Mouse (Mus musculus): ENCODE results near the gene Pdcd4. TPM values are rescaled to one million over a fixed set of nuclear protein-coding genes. Genes with fewer than 3 reads are reported as not detected.

Pdcd4 gene
- total and polyA plus RNA-seq, 2 experiments from 2014 or later, result 4.2 to 28.6 TPM

GRCm38 (mm10) chr19:53857962-53858361, 34.1 kb upstream of the Pdcd4 start:
- H3K4me1 ChIP-seq (ENCODE audit: control insufficient read depth, insufficient read depth), result no peaks in the 10 kb centered on the region; the same call in 1 of the 2 replicates
- H3K27ac ChIP-seq (ENCODE audit: low read depth), result no peak overlapping the region
- no peaks in the 10 kb centered on the region for H3K27me3 ChIP-seq (ENCODE audit: control insufficient read depth, insufficient read depth, low read length)
- no peak overlapping the region for H3K4me3 ChIP-seq (ENCODE audit: low read depth, low read length)
- WGBS, result 75% methylated on average over 6 of the region's 6 CpGs
- H3K36me3 ChIP-seq (replicated peaks; ENCODE audit: control insufficient read depth, insufficient read depth, low read length), result peaks cover 61% of the 10 kb centered on the region
- ATAC-seq (ENCODE audit: insufficient read depth, low read depth) (no peak), DNase-seq (ENCODE audit: low spot score) (no peak)
- H3K9me3 ChIP-seq (replicated peaks; ENCODE audit: control insufficient read depth, low read length), result no peaks in the 10 kb centered on the region
- TF ChIP-seq CTCF (IDR thresholded peaks at IDR 0.05; ENCODE audit: low read depth) (no peak), EP300 (IDR thresholded peaks at IDR 0.05; ENCODE audit: low read depth) (no peak)
- H3K4me2 ChIP-seq (ENCODE audit: low read depth, low read length), result no peak overlapping the region
- H3K9ac ChIP-seq (replicated peaks; ENCODE audit: low read depth, low read length), result no peak overlapping the region

GRCm38 (mm10) chr19:53859149-53859548, 32.9 kb upstream of the Pdcd4 start:
- no peak overlapping the region for H3K27ac ChIP-seq (ENCODE audit: low read depth)
- no peaks in the 10 kb centered on the region for H3K9me3 ChIP-seq (replicated peaks; ENCODE audit: control insufficient read depth, low read length)
- WGBS, result 63% methylated on average over 9 of the region's 9 CpGs
- TF ChIP-seq EP300 (IDR thresholded peaks at IDR 0.05; ENCODE audit: low read depth) (no peak), CTCF (IDR thresholded peaks at IDR 0.05; ENCODE audit: low read depth) (no peak)
- no peak overlapping the region for H3K9ac ChIP-seq (replicated peaks; ENCODE audit: low read depth, low read length)
- ATAC-seq (ENCODE audit: insufficient read depth, low read depth), result no peak
- peaks cover 61% of the 10 kb centered on the region for H3K36me3 ChIP-seq (replicated peaks; ENCODE audit: control insufficient read depth, insufficient read depth, low read length)
- no peak for DNase-seq (ENCODE audit: low spot score)
- no peaks in the 10 kb centered on the region for H3K27me3 ChIP-seq (ENCODE audit: control insufficient read depth, insufficient read depth, low read length)
- H3K4me3 ChIP-seq (ENCODE audit: low read depth, low read length), result no peak overlapping the region
- no peaks in the 10 kb centered on the region; the same call in 1 of the 2 replicates for H3K4me1 ChIP-seq (ENCODE audit: control insufficient read depth, insufficient read depth)
- no peak overlapping the region for H3K4me2 ChIP-seq (ENCODE audit: low read depth, low read length)

DNA sequence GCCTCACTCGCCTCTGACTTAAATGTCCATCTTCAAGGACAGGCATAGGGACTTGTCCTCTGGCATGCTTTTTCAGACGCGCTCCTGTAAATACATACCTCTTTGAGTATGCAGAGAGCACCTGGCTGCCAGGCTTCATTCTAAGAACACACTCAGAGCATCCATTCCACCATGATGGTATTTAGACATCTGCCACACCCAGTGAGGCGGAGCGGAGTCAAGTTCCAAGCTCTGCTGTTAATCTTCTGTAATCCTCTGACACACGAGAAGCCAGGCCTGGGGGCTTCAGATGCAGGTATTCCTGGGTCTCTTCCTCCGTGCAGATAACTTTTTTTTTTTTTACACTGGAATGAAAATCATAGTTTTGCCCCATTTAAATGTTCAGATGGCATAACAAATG, 32.4 kb upstream of the Pdcd4 start:
- Histone ChIP-seq H3K9me3 (replicated peaks; ENCODE audit: control insufficient read depth, low read length) (no peaks in the 10 kb centered on the region), H3K27me3 (ENCODE audit: control insufficient read depth, insufficient read depth, low read length) (no peaks in the 10 kb centered on the region), H3K4me1 (ENCODE audit: control insufficient read depth, insufficient read depth) (no peaks in the 10 kb centered on the region; the same call in 1 of the 2 replicates), H3K4me2 (ENCODE audit: low read depth, low read length) (no peak overlapping the region), H3K36me3 (replicated peaks; ENCODE audit: control insufficient read depth, insufficient read depth, low read length) (peaks cover 61% of the 10 kb centered on the region), H3K4me3 (ENCODE audit: low read depth, low read length) (no peak overlapping the region), H3K27ac (ENCODE audit: low read depth) (no peak overlapping the region), H3K9ac (replicated peaks; ENCODE audit: low read depth, low read length) (no peak overlapping the region)
- WGBS, result 76% methylated on average over 7 of the region's 7 CpGs
- no peak for DNase-seq (ENCODE audit: low spot score)
- no peak for ATAC-seq (ENCODE audit: insufficient read depth, low read depth)
- no peak for TF ChIP-seq EP300 (IDR thresholded peaks at IDR 0.05; ENCODE audit: low read depth)
- no peak for TF ChIP-seq CTCF (IDR thresholded peaks at IDR 0.05; ENCODE audit: low read depth)

DNA sequence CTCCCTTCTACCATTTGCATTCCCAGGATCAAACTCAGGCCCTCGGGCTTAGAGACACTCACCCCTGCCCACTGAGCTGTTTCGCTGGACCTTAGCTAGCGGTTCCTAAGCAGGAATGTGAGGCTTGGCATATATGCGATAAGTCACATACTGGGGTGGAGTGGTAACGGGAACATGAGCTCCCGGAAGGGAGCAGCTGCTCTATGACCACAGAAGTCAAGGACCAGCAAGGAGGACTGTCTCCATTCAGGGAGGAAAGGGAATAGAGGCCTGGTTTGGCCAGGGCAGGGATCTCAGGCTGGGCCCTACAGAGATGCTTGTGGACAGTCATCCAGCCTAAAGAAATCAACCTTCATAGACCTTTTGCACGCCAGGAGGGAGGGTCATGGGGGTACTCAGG, 30.7 kb upstream of the Pdcd4 start:
- no peak for DNase-seq (ENCODE audit: low spot score)
- Histone ChIP-seq H3K4me3 (ENCODE audit: low read depth, low read length) (no peak overlapping the region), H3K4me1 (ENCODE audit: control insufficient read depth, insufficient read depth) (no peaks in the 10 kb centered on the region; the same call in 1 of the 2 replicates), H3K9me3 (replicated peaks; ENCODE audit: control insufficient read depth, low read length) (no peaks in the 10 kb centered on the region), H3K27me3 (ENCODE audit: control insufficient read depth, insufficient read depth, low read length) (no peaks in the 10 kb centered on the region), H3K36me3 (replicated peaks; ENCODE audit: control insufficient read depth, insufficient read depth, low read length) (peaks cover 65% of the 10 kb centered on the region), H3K27ac (ENCODE audit: low read depth) (0 out of 2 replicates have a peak overlapping the region, but pooled peaks have one; percentile 6), H3K4me2 (ENCODE audit: low read depth, low read length) (no peak overlapping the region), H3K9ac (replicated peaks; ENCODE audit: low read depth, low read length) (no peak overlapping the region)
- TF ChIP-seq EP300 (IDR thresholded peaks at IDR 0.05; ENCODE audit: low read depth), result no peak
- no peak for TF ChIP-seq CTCF (IDR thresholded peaks at IDR 0.05; ENCODE audit: low read depth)
- WGBS, result 62% methylated on average over 7 of the region's 7 CpGs
- 0 out of 2 replicates have a peak, but pooled peaks have one; percentile 8 for ATAC-seq (ENCODE audit: insufficient read depth, low read depth)

DNA sequence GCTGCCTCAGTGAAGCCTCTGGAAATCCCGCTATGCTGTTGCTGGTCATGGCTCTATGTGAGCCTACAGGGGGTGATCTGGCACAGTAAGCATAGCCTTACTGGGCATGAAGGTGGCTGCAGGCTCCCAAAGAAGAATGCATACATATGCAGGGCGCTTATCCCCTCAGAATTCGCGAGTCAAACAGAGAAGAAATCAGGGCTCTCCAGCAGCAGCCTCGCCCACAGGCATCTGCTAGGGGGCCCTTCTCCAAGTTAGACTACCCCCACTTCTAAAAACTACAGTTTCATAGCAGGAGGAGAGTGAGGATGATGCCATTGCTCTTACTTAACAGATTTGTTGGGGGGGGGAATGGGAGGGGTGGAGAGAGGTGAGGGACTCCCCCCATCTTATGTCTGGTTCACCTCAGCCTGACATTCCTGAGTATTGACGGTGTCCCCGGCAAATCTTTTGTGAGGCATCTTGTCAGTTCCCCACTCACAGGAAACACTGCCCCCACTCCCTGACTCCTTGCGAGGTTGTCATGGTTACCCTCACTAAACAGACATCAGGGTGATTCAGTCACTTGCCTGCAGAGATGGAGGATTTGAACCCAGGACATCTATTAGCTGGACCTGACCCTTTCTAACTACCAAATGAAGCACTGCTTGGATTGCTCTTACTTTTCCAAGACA, 29.3 kb upstream of the Pdcd4 start:
- Histone ChIP-seq H3K9ac (replicated peaks; ENCODE audit: low read depth, low read length) (no peak overlapping the region), H3K36me3 (replicated peaks; ENCODE audit: control insufficient read depth, insufficient read depth, low read length) (peaks cover 65% of the 10 kb centered on the region), H3K4me2 (ENCODE audit: low read depth, low read length) (no peak overlapping the region), H3K27me3 (ENCODE audit: control insufficient read depth, insufficient read depth, low read length) (no peaks in the 10 kb centered on the region), H3K9me3 (replicated peaks; ENCODE audit: control insufficient read depth, low read length) (no peaks in the 10 kb centered on the region), H3K4me1 (ENCODE audit: control insufficient read depth, insufficient read depth) (no peaks in the 10 kb centered on the region), H3K27ac (ENCODE audit: low read depth) (no peak overlapping the region), H3K4me3 (ENCODE audit: low read depth, low read length) (no peak overlapping the region)
- ATAC-seq (ENCODE audit: insufficient read depth, low read depth) (no peak), DNase-seq (ENCODE audit: low spot score) (no peak)
- WGBS, result 76% methylated on average over 8 of the region's 8 CpGs
- TF ChIP-seq CTCF (IDR thresholded peaks at IDR 0.05; ENCODE audit: low read depth), result no peak
- TF ChIP-seq EP300 (IDR thresholded peaks at IDR 0.05; ENCODE audit: low read depth), result no peak

- H3K36me3 ChIP-seq (replicated peaks; ENCODE audit: control insufficient read depth, insufficient read depth, low read length), result peaks cover 32% of the 10 kb centered on the region
- no peak overlapping the region for H3K4me3 ChIP-seq (ENCODE audit: low read depth, low read length)
- no peak for TF ChIP-seq EP300 (IDR thresholded peaks at IDR 0.05; ENCODE audit: low read depth)
- TF ChIP-seq CTCF (IDR thresholded peaks at IDR 0.05; ENCODE audit: low read depth), result no peak
- no peak overlapping the region for H3K4me2 ChIP-seq (ENCODE audit: low read depth, low read length)
- no peak overlapping the region for H3K27ac ChIP-seq (ENCODE audit: low read depth)
- H3K4me1 ChIP-seq (ENCODE audit: control insufficient read depth, insufficient read depth), result no peaks in the 10 kb centered on the region
- H3K27me3 ChIP-seq (ENCODE audit: control insufficient read depth, insufficient read depth, low read length), result no peaks in the 10 kb centered on the region
- no peak overlapping the region for H3K9ac ChIP-seq (replicated peaks; ENCODE audit: low read depth, low read length)
- no peak for ATAC-seq (ENCODE audit: insufficient read depth, low read depth)
- no peak for DNase-seq (ENCODE audit: low spot score)
- no peaks in the 10 kb centered on the region for H3K9me3 ChIP-seq (replicated peaks; ENCODE audit: control insufficient read depth, low read length)
These were observed 24.8 kb upstream of the Pdcd4 start for GRCm38 (mm10) chr19:53867238-53867637.
